Mouse (Mus musculus): ENCODE data around the gene Brdt. TPM values are rescaled to one million over a fixed set of nuclear protein-coding genes. Genes with fewer than 3 reads are reported as not detected.
A peak's percentile ranks its signal among the peaks of the same experiment; 100 is the strongest.
"Not testable (repeated sequence)": the region's sequence is repeated elsewhere in the genome, so short reads cannot be mapped to it uniquely, and the experiment has no call there.

Brdt gene
- total RNA-seq, 2 experiments from 2014 or later: 15.5 to 16.2 TPM

- DNase-seq (ENCODE audit: low spot score in 2 of 2): peak in 1 of 2 experiments; percentile 29
These were observed 10.3 kb upstream of the Brdt start for GRCm38 (mm10) chr5:107320703-107321102.

DNA sequence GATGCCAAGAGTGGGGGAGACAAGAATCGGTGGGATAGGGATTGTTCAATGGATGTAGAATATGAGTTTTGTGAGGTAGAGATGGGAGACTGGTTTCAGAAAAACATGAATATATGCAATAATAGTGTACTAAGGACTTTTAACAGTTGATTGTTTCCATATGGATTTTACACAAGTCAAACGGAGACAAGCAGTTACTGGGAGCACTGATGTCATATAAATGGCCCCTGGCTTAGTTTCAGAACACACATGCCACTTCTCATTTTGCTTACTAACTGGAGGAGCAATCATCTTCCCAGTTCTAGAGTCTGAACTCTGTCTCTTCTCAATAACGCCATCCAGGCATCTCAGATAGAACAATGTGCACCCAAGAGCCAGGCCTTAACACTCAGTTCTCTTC, 9.4 kb downstream of the Brdt start:
- DNase-seq (ENCODE audit: low spot score in 2 of 2): no peak

GRCm38 (mm10) chr5:107342891-107343290, 11.9 kb downstream of the Brdt start:
- DNase-seq (ENCODE audit: low spot score in 2 of 2): no peak

DNA sequence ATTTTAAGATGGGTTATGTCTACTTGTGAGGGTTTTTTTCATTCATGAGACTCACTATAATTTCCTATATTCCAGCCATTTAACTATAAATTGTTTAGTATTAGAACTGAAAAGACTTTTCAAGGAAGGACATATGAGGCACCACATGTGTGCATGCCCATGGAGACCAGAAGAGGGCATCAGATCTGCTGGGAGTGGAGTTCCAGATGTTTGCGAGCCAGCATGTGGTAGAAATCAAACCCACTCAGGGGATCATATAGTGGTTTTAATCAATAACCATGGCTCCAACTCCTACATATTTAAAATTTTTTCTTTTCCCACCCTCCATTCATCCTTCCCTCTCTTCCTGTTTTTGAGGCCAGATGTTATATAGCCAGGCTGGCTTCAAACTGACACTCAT, 15.3 kb downstream of the Brdt start:
- no peak for DNase-seq (ENCODE audit: low spot score in 2 of 2)

DNA sequence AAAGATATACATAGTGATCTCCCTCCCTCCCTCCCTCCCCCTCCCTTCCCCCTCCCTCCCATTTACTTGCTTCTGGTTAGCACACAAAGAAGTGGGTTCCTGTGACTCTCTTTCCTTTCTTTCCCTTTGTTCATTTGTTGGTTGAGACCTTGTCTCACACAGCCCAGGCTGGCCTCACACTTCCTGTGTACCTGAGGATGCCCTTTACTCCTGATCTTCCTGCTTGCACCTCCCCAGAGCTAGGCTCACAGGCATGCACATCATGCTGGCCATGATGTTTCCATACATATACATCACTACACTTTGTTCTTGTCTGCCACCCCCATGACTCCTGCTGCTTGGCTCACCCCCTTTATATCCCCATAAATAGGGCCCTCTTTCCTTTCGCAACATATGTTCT, 21.6 kb downstream of the Brdt start:
- no peak for DNase-seq (ENCODE audit: low spot score in 2 of 2)

GRCm38 (mm10) chr5:107353981-107354380, 23.0 kb downstream of the Brdt start:
- DNase-seq (ENCODE audit: low spot score in 2 of 2): no peak

GRCm38 (mm10) chr5:107355801-107356200, 24.8 kb downstream of the Brdt start:
- DNase-seq (ENCODE audit: low spot score in 2 of 2): no peak

DNA sequence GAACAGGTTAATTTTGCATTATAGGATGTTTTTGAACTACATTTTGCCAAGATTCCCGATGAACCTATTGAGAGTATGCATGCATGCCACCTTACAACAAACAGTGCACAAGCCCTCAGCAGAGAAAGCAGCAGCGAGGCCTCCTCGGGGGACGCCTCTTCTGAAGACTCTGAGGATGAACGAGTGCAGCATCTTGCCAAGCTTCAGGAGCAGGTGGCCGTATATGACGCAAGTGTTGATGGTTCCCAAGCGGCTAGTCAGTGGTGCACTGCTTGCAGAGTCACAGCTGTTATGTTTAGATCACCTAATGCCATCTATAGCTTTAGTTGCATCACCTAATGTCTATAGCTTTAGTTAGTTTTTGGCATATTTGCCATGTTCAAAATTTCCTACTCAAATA, 26.8 kb downstream of the Brdt start:
- no peak for DNase-seq (ENCODE audit: low spot score in 2 of 2)

- DNase-seq (ENCODE audit: low spot score in 2 of 2): peak; percentile 85 to 90
These were observed 28.6 kb downstream of the Brdt start for GRCm38 (mm10) chr5:107359395-107360053.

- no peak for DNase-seq (ENCODE audit: low spot score in 2 of 2)
These were observed 29.2 kb downstream of the Brdt start for GRCm38 (mm10) chr5:107360054-107360730.

DNA sequence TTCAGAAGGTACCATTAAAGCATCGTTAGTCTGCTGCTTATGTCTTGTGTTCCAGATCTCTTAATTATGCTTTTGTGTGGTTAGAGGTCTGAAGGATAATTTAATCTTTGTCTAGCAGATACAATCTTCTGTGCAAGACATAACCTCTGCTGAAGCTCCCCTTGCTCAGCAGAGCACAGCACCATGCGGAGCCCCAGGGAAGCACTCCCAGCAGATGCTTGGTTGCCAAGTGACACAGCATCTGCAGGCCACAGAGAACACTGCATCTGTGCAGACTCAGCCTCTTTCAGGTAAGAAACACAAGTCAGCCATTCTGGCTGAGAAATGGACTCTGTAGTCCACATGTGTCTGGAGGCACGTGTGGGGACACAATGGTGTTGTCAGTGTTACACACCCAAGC, 39.1 kb downstream of the Brdt start:
- no peak for DNase-seq (ENCODE audit: low spot score in 2 of 2)

DNA sequence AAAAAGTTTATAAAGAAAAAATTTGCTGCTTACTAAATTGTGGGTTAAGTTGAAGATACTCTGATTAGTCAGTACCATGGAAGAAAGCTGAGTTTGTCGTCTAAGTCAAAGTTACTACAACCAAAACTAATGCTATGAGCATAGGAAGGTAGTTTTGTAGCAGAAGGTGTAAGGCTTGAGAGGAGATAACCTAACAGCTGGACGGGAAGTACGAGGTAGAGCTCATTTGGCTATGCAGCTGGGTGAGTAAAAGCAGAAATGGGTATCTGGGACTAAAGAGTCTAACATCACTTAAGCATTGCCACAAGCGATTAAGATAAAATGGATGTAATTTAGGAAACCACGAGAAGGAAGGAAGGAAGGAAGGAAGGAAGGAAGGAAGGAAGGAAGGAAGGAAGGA, 40.4 kb downstream of the Brdt start:
- no peak for DNase-seq (ENCODE audit: low spot score in 2 of 2)

DNA sequence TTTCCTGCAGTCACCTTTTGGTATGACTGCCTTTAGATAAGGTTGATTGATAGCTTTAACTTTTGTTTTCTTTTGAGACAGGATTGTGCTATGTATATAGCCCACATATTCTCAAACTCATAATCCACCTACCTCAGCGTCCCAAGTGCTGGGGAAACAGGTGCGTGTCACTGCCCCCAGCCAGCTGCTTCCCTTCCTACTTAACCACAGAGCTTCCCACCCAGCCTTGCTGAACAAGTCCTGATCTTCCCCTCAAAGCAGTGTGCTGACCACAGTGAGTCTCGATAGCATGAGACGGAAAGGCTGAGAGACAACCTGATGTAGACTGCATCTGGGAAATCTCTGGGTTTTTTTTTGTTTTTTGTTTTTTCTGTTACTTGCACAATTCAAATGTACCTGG, 42.3 kb downstream of the Brdt start:
- no peak for DNase-seq (ENCODE audit: low spot score in 2 of 2)

- not testable (repeated sequence) for DNase-seq (ENCODE audit: low spot score in 2 of 2)
These were observed 55.5 kb downstream of the Brdt start for GRCm38 (mm10) chr5:107386448-107386847.

DNA sequence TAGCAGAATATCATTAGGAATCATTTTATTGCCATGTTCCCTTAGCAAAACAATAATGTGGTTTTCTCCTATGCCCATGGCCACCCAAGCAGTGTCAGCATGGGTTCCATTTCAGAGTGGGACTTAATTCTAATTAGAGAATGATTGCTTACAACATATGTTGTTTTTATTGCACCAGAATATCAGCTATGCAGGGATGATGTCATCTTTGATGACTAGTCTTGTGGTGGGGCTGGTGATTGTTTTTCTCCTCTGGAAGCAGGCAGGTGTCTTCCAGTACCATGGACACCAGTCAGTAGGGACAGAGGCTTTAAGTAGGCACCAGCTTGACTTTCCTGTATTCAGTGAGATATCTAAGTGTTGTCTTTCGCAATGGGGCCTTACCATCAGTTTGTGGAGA, 56.8 kb downstream of the Brdt start:
- DNase-seq (ENCODE audit: low spot score in 2 of 2): no peak

DNA sequence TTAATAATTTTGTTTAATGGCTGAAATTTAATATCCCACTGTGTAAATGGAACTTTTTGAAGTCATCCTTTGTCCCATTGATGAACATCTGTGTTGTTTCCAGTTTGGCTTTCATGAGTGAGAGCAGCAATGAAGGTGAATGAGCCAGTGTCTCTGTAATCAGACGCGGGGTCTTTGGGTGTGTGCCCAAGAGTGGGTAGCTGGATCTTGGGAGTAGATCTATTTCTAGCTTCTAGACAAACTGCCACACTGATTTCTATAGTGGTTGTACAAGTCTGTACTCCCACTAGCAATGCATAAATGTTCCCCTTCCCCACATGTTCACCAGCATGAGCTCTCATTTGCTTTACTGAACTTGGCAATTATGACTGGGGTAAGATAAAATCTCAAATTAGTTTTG, 58.4 kb downstream of the Brdt start:
- no peak for DNase-seq (ENCODE audit: low spot score in 2 of 2)

GRCm38 (mm10) chr5:107394437-107394836, 63.5 kb downstream of the Brdt start:
- DNase-seq (ENCODE audit: low spot score in 2 of 2): no peak

GRCm38 (mm10) chr5:107402436-107402835, 71.5 kb downstream of the Brdt start, which contains the start of gene Ephx4:
Ephx4 (plus strand) TSS chr5:107402736.
- no peak for DNase-seq (ENCODE audit: low spot score in 2 of 2)

GRCm38 (mm10) chr5:107403011-107403946, 72.3 kb downstream of the Brdt start:
- DNase-seq (ENCODE audit: low spot score in 2 of 2): peak; percentile 28 to 43

- DNase-seq (ENCODE audit: low spot score in 2 of 2): peak; percentile 62 to 81
These were observed 73.2 kb downstream of the Brdt start for GRCm38 (mm10) chr5:107403947-107404684.

GRCm38 (mm10) chr5:107405361-107405760, 74.4 kb downstream of the Brdt start:
- peak; percentile 35 to 73 for DNase-seq (ENCODE audit: low spot score in 2 of 2)

All from layer of hippocampus, adult 18-20 months (tissue).